Mouse (Mus musculus): ENCODE measurements around the gene Dennd1c.

Dennd1c gene

GRCm38 (mm10) chr17:57048816-57049215, 29.5 kb downstream of the Dennd1c start:
- no peak for DNase-seq (ENCODE audit: low spot score in 2 of 2)

DNA sequence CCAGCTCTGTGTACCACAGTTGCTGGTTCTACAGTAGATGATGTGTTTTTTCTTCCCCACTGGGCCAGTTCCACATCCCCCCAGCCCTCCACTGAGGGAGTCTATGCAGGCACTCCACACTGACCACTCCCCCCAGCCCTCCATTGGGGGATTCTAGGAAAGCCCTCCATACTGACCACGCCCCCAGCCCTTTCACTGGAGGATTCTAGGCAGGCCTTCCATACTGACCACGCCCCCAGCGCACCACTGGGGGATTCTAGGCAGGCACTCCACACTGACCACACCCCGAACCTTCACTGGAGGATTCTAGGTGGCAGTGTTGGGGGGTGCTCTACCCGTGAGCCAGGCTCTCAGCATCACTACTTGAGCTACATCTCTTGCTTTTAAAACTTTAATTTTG, 30.9 kb downstream of the Dennd1c start:
- DNase-seq (ENCODE audit: low spot score in 2 of 2): no peak

- DNase-seq (ENCODE audit: low spot score in 2 of 2): no peak
Measured at GRCm38 (mm10) chr17:57041554-57041953, 36.8 kb downstream of the Dennd1c start, which contains the start of gene Slc25a41. TSS of gene Slc25a41 (minus strand) at chr17:57041654.

DNA sequence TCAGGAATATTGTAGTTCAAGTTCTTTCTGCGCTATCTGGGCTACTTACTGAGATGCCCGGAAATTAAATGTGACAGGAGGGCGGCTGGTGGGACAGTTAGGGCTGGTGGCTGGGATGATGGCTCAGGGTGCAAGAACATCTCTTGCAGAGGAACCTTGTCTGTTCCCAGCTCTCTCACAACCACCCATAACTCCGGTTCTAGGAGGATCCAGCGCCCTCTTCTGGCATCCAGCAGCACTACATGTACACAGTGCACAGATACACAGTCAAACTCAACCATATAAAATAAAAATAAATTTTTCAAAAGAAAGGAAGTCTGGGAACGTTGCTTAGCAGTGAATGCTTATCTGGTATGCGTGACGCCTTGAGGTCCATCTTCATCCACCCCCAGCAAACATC, 39.3 kb downstream of the Dennd1c start:
- no peak for DNase-seq (ENCODE audit: low spot score in 2 of 2)

GRCm38 (mm10) chr17:57032854-57033253, 45.5 kb downstream of the Dennd1c start:
- no peak for DNase-seq (ENCODE audit: low spot score in 2 of 2)

- DNase-seq (ENCODE audit: low spot score in 2 of 2): peak; percentile 98 to 99
Measured at GRCm38 (mm10) chr17:57031661-57032420, 46.5 kb downstream of the Dennd1c start.

- no peak for DNase-seq (ENCODE audit: low spot score in 2 of 2)
Measured at GRCm38 (mm10) chr17:57030931-57031660, 47.2 kb downstream of the Dennd1c start, which contains the start of gene Khsrp. TSS of gene Khsrp (minus strand) at chr17:57031522.

- DNase-seq (ENCODE audit: low spot score in 2 of 2): no peak
Measured at GRCm38 (mm10) chr17:57029691-57030090, 48.6 kb downstream of the Dennd1c start.

GRCm38 (mm10) chr17:57027471-57027870, 50.8 kb downstream of the Dennd1c start:
- no peak for DNase-seq (ENCODE audit: low spot score in 2 of 2)

DNA sequence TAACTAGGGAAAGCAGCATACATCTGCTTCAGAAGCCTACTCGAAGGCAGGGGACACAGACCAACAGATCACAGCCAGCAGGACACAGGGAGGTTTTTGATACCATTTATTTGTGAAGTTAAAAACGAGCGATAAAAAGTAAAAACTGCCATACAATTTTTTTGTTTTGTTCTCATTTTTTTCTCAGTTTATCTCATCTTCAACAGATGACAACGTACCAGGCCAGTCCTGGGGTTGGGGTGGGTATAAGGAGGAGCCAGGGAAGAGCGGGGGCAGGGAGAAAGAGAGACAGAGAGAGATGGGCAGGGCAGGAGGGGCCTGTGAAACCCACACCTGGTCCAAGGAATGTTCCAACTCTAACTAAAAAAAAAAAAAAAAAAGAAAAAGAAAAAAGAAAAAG, 57.4 kb downstream of the Dennd1c start:
- no peak for DNase-seq (ENCODE audit: low spot score in 2 of 2)

- DNase-seq (ENCODE audit: low spot score in 2 of 2): no peak
Measured at GRCm38 (mm10) chr17:57019693-57020092, 58.6 kb downstream of the Dennd1c start.
